Mouse (Mus musculus) CD8-positive naive resting alpha-beta T cell, adult 2 months (primary cell): ENCODE measurements around the gene Tmem252.

ENCODE experiments used
- DNase-seq, 2 experiments: peaks; one replicate each; pipeline ENCODE4 v3.0.0; 2022; ENCODE audit warnings: low read depth in 2 of 2, low spot score in 2 of 2

The Tmem252 gene

GRCm38 (mm10) chr19:24673762-24674161, at the start of gene Tmem252:
Gene Tmem252, plus strand, starts transcription at chr19:24674008.
- DNase-seq = no peak

GRCm38 (mm10) chr19:24628049-24628448, 45.8 kb upstream of the Tmem252 start:
- DNase-seq = no peak

- DNase-seq = no peak
Measured at GRCm38 (mm10) chr19:24633008-24633407, 40.8 kb upstream of the Tmem252 start.

GRCm38 (mm10) chr19:24634602-24635001, 39.2 kb upstream of the Tmem252 start:
- peak; percentile 23 to 54 for DNase-seq

- DNase-seq = no peak
Measured at GRCm38 (mm10) chr19:24636616-24637015, 37.2 kb upstream of the Tmem252 start.

- no peak for DNase-seq
Measured at GRCm38 (mm10) chr19:24637988-24638387, 35.8 kb upstream of the Tmem252 start.

GRCm38 (mm10) chr19:24640982-24641381, 32.8 kb upstream of the Tmem252 start:
- DNase-seq = no peak

- DNase-seq = no peak
Measured at GRCm38 (mm10) chr19:24644971-24645370, 28.8 kb upstream of the Tmem252 start.

- DNase-seq = no peak
Measured at GRCm38 (mm10) chr19:24646162-24646829, 27.5 kb upstream of the Tmem252 start.

GRCm38 (mm10) chr19:24648016-24648415, 25.8 kb upstream of the Tmem252 start:
- DNase-seq = no peak

GRCm38 (mm10) chr19:24650428-24650827, 23.4 kb upstream of the Tmem252 start:
- no peak for DNase-seq

- no peak for DNase-seq
Measured at GRCm38 (mm10) chr19:24651595-24651994, 22.2 kb upstream of the Tmem252 start.

GRCm38 (mm10) chr19:24652342-24653019, 21.3 kb upstream of the Tmem252 start:
- DNase-seq = no peak

- no peak for DNase-seq
Measured at GRCm38 (mm10) chr19:24653230-24653799, 20.5 kb upstream of the Tmem252 start.

GRCm38 (mm10) chr19:24656981-24657380, 16.8 kb upstream of the Tmem252 start:
- no peak for DNase-seq

- no peak for DNase-seq
Measured at GRCm38 (mm10) chr19:24662346-24662745, 11.5 kb upstream of the Tmem252 start.

- no peak for DNase-seq
Measured at GRCm38 (mm10) chr19:24665771-24666170, 8.0 kb upstream of the Tmem252 start.

GRCm38 (mm10) chr19:24667527-24667926, 6.3 kb upstream of the Tmem252 start:
- DNase-seq = no peak

GRCm38 (mm10) chr19:24671571-24671970, 2.2 kb upstream of the Tmem252 start:
- DNase-seq = no peak

GRCm38 (mm10) chr19:24672366-24672960, 1.3 kb upstream of the Tmem252 start:
- no peak for DNase-seq

- DNase-seq = no peak
Measured at GRCm38 (mm10) chr19:24673331-24673730, 477 bp upstream of the Tmem252 start.

GRCm38 (mm10) chr19:24676429-24676828, 2.6 kb downstream of the Tmem252 start:
- DNase-seq = no peak
